Mouse (Mus musculus): ENCODE data around the gene Helq. TPM values are rescaled to one million over a fixed set of nuclear protein-coding genes. Genes with fewer than 3 reads are reported as not detected.

Helq gene
- total RNA-seq, 2 experiments from 2014 or later: 4.1 to 5.9 TPM

GRCm38 (mm10) chr5:100794084-100794483, 4.3 kb downstream of the Helq start:
- DNase-seq: no peak
- intact Hi-C loops (cut with DNase I; ENCODE audit: low total_unique reads): loop anchor here (10.0 kb wide), 1 partner anchor 109 kb away; no protein-coding TSS in a partner anchor

- intact Hi-C loops (cut with DNase I; ENCODE audit: low total_unique reads): loop anchor here (10.0 kb wide), 1 partner anchor 107 kb away; no protein-coding TSS in a partner anchor
- no peak for DNase-seq
Measured at GRCm38 (mm10) chr5:100792261-100792660, 6.1 kb downstream of the Helq start.

GRCm38 (mm10) chr5:100787527-100787926, 10.9 kb downstream of the Helq start:
- intact Hi-C loops (cut with DNase I; ENCODE audit: low total_unique reads): no loop called here
- no peak for DNase-seq

GRCm38 (mm10) chr5:100779002-100779401, 19.4 kb downstream of the Helq start:
- intact Hi-C loops (cut with DNase I; ENCODE audit: low total_unique reads): no loop called here
- DNase-seq: no peak

- intact Hi-C loops (cut with DNase I; ENCODE audit: low total_unique reads): no loop called here
Measured at GRCm38 (mm10) chr5:100776900-100777299, 21.5 kb downstream of the Helq start.

GRCm38 (mm10) chr5:100775778-100776404, 22.5 kb downstream of the Helq start:
- intact Hi-C loops (cut with DNase I; ENCODE audit: low total_unique reads): no loop called here
- no peak for DNase-seq

More at GRCm38 (mm10) chr5:100776900-100777299, 21.5 kb downstream of the Helq start:
- DNase-seq: no peak

GRCm38 (mm10) chr5:100771575-100771974, 26.8 kb downstream of the Helq start:
- no peak for DNase-seq
- intact Hi-C loops (cut with DNase I; ENCODE audit: low total_unique reads): no loop called here

- intact Hi-C loops (cut with DNase I; ENCODE audit: low total_unique reads): no loop called here
- no peak for DNase-seq
Measured at GRCm38 (mm10) chr5:100766026-100766425, 32.4 kb downstream of the Helq start.

GRCm38 (mm10) chr5:100761736-100762135, 36.7 kb downstream of the Helq start:
- intact Hi-C loops (cut with DNase I; ENCODE audit: low total_unique reads): no loop called here
- DNase-seq: no peak

- intact Hi-C loops (cut with DNase I; ENCODE audit: low total_unique reads): no loop called here
- no peak for DNase-seq
Measured at GRCm38 (mm10) chr5:100760049-100760663, 38.2 kb downstream of the Helq start.

GRCm38 (mm10) chr5:100758121-100758520, 40.3 kb downstream of the Helq start:
- no peak for DNase-seq
- intact Hi-C loops (cut with DNase I; ENCODE audit: low total_unique reads): no loop called here

GRCm38 (mm10) chr5:100753407-100753806, 45.0 kb downstream of the Helq start:
- intact Hi-C loops (cut with DNase I; ENCODE audit: low total_unique reads): no loop called here
- DNase-seq: no peak

GRCm38 (mm10) chr5:100751655-100752054, 46.7 kb downstream of the Helq start:
- intact Hi-C loops (cut with DNase I; ENCODE audit: low total_unique reads): no loop called here
- no peak for DNase-seq

- no peak for DNase-seq
- intact Hi-C loops (cut with DNase I; ENCODE audit: low total_unique reads): no loop called here
Measured at GRCm38 (mm10) chr5:100750617-100751255, 47.7 kb downstream of the Helq start.

- intact Hi-C loops (cut with DNase I; ENCODE audit: low total_unique reads): no loop called here
- DNase-seq: no peak
Measured at GRCm38 (mm10) chr5:100738802-100739201, 59.6 kb downstream of the Helq start.

- intact Hi-C loops (cut with DNase I; ENCODE audit: low total_unique reads): no loop called here
- DNase-seq: no peak
Measured at GRCm38 (mm10) chr5:100736919-100737318, 61.5 kb downstream of the Helq start.

- DNase-seq: no peak
- intact Hi-C loops (cut with DNase I; ENCODE audit: low total_unique reads): no loop called here
Measured at GRCm38 (mm10) chr5:100734535-100734934, 63.9 kb downstream of the Helq start.

- DNase-seq: no peak
- intact Hi-C loops (cut with DNase I; ENCODE audit: low total_unique reads): no loop called here
Measured at GRCm38 (mm10) chr5:100728757-100729156, 69.6 kb downstream of the Helq start.

- intact Hi-C loops (cut with DNase I; ENCODE audit: low total_unique reads): no loop called here
- DNase-seq: no peak
Measured at GRCm38 (mm10) chr5:100726001-100726400, 72.4 kb downstream of the Helq start.

GRCm38 (mm10) chr5:100719235-100720088, 78.9 kb downstream of the Helq start, which contains the start of gene Hpse:
TSS of gene Hpse (minus strand) at chr5:100719716.
- intact Hi-C loops (cut with DNase I; ENCODE audit: low total_unique reads): no loop called here

More at GRCm38 (mm10) chr5:100719235-100720088, 78.9 kb downstream of the Helq start, which contains the start of gene Hpse:
- peak; percentile 45 for DNase-seq
